Mouse (Mus musculus) brain, adult 2 months (tissue): ENCODE measurements around the gene Gm7954.
"Not testable (repeated sequence)": the region's sequence is repeated elsewhere in the genome, so short reads cannot be mapped to it uniquely, and the experiment has no call there.

Experiments used
- DNase-seq: peaks from one replicate; pipeline ENCODE4 v3.0.0; 2011; ENCODE audit warnings: low read depth, low spot score

Gm7954 gene

DNA sequence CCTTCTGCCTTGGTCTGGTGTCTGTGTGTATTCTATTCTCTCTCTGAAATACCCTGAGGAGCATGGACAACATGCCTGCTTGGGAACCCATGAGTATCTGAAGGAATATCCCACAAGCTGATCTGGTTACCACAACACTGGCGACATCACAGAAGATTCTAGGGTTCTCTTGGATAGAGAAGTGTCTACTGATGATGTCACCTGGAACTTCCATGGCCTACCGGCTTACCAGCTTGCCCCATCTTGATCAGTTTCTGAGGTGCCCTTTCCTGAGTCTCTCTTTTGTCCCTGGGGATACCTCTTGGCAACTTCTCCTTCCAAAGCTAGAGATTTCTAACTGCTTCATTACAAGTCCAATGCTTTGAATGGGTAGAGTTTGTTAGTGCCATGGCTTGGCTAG lies at the start of gene Gm7954:
TSS of gene Gm7954 (minus strand) at position 101 of the 400 bp plus-strand sequence.
- DNase-seq: not testable (repeated sequence)

DNA sequence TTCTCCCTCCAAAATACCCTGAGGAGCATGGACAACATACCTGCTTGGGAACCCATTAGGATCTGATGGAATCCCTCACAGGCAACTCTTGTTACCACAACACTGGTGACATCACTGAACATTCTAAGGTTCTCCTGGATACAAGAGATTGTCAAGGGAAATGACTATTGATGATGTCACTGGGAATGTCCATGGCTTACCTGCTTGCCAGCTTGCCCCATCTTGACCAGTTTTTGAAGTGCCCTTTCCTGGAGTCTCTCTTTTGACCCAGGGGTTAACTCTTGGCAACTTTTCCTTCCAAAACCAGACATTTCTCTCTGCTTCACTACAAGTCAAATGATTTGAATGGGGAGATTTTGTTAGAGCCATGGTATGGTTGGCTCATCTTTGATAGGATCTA lies 36.1 kb upstream of the Gm7954 start, which contains the start of gene Gm3486:
TSS of gene Gm3486 (minus strand) at position 101 of the 400 bp plus-strand sequence.
- DNase-seq: not testable (repeated sequence)

DNA sequence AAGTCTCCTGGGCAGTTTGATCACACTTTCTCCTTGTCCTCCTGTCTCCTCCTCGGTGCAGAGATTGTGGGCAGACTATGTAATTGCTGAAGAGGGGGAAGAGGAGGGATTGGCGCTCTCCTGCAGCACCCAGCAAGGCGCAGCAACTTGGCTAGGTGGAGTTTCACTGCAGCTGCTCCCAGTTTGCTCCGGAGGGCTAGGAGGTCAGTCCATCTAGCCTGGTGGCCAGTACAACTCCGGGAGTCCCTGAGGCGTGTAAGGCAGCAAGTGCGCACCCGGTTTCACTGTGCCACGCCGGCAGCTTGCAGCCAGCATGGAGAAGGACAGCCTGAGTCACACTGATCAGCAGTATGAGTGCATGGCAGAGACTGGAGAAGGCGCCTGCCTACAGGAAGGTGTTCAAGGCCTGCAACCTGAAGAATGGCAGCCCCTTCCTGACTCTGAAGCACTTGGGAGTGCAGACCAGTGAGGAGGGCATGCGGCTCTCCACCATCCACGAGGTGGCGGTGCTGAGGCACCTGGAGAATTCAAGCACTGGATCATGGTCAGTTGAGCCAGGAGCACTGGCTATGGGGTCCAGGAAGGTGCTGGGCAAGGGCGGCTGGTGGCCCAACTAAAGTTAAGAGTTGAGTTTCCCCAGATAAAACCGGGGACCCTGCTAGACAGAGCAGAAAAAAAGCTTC lies 27.8 kb downstream of the Gm7954 start:
- DNase-seq: peak; percentile 2

DNA sequence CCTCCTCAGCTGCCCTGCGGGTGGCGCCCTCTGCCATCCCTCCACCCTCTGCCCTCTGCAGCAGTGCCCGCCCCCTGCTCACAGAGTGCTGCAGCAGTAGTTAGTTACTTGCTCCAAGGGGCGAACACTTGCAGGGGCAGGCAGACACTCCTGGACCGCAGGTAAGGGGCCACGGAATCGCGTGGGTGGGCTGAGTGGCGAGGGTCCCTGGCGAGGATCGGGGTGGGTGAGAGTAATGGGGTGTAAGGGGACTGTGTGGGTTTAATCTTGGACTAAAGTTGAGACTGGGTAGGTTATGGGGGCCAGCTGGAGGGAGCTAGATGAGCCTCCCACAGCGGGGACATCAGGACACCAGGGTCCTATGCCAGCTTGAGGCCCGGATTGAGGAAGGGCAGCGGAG lies 28.6 kb downstream of the Gm7954 start:
- DNase-seq: not testable (repeated sequence)

DNA sequence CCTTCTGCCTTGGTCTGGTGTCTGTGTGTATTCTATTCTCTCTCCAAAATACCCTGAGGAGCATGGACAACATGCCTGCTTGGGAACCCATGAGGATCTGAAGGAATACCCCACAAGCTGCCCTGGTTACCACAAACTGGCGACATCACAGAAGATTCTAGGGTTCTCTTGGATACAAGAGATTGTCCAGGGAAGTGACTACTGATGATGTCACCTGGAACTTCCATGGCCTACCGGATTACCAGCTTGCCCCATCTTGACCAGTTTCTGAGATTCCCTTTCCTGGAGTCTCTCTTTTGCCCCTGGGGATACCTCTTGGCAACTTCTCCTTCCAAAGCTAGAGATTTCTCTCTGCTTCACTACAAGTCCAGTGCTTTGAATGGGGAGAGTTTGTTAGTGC lies 45.1 kb downstream of the Gm7954 start, which contains the start of gene Gm6482:
TSS of gene Gm6482 (minus strand) at position 101 of the 400 bp plus-strand sequence.
- not testable (repeated sequence) for DNase-seq
